Mouse (Mus musculus) telencephalon, adult 2 months (tissue): ENCODE data around the gene Tmem116.
"Not testable (repeated sequence)": the region's sequence is repeated elsewhere in the genome, so short reads cannot be mapped to it uniquely, and the experiment has no call there.

Source experiments
- DNase-seq: peaks from one replicate; pipeline ENCODE4 v3.0.0-alpha.2; 2011; ENCODE audit warnings: low read depth, low spot score

The Tmem116 gene

DNA sequence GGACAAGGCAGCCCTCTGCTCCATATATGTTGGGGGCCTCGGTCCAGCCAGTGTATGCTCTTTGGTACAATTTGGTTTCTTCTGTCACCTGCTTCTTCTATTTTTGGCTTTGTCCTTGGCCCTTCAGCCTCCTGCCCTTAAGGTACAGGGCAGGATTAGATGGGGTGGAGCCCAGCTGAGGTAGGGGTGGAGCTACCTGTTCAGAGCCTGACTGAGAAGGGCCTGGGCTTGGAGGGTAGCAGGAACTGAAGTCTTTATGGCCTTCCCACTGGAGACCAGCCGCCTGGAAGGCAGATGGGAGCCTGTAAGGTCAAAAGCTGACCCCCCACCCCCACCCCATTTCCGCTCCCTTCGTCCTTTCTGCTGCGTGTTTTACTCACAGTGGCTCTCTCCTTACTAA, 11.3 kb downstream of the Tmem116 start:
- DNase-seq: no peak

DNA sequence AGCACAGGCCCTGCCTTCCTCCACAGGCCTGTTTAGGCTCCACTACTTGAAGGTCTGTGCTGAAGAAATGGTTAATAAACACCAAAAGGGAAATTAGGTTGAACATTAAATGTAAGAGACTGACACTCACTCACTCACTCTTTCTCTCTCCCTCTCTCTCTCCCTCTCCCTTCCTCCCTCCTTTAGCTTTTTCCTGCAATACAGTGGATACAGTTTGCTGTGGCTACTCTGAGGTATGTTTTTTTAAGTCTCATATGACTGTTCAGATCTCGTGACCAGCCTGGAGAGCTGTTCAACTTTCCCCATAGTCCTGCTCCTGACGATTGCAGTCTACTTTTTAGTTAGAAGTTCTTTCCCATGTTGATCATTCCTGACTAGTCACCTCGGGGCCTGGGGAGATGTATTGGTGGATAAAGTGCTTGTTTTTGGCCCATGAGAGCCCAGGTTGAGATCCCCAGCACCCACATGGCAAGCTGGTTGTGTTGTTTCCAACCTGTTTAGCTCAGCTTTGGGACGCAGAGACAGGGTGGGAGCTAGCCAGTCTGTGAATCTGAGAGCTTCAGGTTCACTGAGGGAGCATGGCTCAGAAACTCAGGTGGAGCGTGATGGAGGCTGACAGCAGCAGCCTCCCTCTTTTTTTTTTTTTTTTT, 12.0 kb downstream of the Tmem116 start:
- no peak for DNase-seq

DNA sequence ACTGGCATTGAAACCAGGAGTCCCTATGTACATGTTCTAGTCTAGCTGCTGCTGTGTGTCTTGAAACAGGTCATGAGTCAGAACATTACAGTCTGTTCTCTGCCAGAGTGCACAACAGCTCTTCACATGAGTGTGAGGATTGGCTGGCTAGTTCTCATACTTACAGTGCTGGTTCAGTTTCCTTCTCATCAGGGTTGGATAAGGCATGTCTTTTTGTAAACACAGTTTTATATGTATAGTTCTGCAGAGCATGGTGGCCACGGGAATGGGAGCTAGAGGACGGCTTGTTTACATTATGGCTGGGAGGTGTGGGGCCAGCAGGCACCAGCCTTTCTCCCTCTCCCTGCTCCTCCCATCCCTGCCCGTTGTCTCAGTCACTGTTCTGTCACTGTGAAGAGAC, 17.9 kb downstream of the Tmem116 start:
- DNase-seq: no peak

DNA sequence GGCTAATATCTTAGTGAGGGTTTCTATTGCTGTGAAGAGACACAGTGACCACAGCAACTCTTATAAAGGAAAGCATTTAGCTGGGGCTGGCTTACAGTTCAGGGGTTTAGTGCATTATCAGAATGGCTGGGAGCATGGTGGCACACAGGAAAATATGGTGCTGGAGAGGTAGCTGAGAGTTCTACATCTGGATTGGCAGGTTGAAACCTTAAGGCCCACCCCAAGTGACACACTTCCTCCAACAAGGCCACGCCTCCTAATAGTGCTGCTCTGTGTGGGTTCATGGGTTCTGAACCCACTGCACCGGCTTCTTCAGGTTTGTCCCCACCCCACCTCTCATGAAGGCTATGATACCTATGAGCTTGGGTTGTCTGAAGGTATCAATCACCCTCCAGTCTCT, 20.7 kb downstream of the Tmem116 start:
- no peak for DNase-seq

DNA sequence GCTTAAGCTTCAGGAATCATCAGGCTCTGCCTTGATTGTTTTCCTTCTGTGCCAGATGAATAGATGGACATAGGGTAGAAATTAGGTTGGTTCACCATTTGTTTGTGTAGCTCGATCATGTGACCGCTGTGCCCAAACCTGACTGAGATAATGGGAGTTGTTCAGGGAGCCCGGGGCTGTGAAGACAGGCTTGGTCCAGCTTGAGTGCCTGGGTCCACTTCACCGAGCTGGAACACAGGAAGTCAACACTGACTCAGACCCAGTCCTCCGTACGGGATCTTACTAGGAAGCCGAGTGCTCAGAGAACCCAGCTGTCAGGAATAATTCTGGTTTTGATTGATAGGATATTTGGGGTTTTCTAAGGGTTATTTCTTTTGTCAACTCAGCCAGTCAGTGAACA, 22.9 kb downstream of the Tmem116 start:
- DNase-seq: no peak

DNA sequence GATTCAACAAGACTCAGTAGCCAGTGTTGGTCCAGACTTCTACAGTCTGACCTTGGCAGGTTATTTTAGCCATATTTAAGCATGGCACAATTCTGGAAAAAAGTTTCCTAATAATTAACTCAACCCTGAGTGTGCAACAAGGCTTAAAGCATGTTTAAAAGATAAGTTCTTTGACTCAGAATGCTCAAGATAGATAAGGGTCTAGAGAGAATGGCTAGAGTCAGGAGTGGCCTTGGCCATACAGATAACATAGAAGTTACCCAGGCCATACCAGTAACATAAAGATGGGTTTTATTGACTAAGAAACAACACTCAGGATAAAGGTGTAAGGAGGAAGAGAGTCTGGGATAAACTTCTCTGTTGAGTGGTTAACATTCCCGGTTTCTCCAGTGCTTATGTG, 24.3 kb downstream of the Tmem116 start:
- DNase-seq: no peak

DNA sequence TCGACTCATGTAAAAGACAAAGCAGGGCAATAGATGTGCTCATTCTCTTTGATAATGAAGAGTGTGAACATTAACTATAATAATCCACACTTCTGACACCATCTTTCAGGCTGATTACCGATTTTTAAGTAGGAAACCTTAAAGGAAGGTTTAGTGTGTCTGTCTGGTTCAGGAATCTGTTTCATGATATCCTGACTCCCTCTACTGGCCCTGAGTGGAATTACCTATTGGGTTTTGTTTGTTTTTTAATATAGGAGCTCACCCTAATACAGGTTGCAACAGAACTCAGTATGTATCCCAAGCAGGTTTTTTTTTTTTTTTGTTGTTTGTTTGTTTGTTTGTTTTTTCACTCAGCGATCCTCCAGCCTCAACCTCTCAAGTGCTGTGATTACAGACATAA, 26.0 kb downstream of the Tmem116 start:
- DNase-seq: peak; percentile 50

DNA sequence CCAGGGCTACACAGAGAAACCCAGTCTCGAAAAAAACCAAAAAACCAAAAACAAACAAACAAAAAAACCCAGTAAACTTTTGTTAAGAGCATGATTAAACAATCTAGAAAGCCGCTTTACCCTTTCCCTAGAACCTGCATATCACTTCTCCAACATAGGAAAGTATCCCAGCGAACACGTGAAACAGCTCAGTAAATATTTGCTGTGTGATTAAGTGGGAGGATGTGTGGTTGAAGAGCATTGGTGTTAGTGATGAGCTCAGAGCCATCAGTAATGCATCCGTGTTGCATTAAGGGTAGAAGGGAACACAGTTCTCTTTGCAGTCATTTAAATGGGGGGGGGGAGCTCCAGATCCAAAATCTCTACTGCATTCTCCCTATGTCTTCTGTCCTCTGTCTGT, 33.1 kb downstream of the Tmem116 start:
- no peak for DNase-seq

DNA sequence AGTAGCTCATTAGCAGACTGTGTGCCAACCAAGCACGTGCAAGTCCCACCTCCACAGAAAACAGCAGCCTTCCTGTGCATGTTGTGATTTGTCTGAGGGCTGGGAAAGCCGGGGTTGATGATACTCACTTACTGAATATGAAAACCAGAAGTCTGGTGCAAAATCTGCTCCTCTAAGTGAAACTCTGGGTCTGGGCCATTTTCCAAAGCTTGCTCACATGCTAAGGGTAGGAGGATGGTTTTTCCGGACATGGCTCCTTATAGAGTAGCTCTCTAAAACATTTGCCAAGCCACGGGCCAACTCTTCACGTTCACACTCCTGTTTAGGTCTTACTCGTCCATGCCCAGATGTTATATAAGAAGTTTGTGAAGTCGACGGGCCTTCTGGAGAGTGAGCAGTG, 41.6 kb downstream of the Tmem116 start:
- DNase-seq: peak; percentile 83

DNA sequence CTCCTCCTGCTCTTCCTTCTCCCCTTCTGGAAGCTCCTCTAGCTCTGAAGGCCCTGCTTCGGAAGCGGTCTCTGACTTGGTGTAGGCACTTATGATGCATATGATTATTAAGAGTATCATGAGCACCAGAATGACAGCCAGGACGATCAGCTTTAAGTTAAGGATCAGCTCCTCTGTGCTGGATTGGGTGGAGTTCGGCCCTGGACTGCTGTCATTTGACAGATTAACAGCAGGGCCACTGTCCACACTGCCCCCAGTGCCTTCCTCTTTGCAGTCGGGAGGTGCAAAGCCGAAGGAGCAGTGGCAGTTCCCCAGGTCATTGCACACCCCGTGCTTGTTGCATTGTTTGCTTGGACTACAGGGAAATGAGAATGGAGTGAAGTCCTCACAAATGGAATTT, 49.0 kb downstream of the Tmem116 start:
- no peak for DNase-seq

DNA sequence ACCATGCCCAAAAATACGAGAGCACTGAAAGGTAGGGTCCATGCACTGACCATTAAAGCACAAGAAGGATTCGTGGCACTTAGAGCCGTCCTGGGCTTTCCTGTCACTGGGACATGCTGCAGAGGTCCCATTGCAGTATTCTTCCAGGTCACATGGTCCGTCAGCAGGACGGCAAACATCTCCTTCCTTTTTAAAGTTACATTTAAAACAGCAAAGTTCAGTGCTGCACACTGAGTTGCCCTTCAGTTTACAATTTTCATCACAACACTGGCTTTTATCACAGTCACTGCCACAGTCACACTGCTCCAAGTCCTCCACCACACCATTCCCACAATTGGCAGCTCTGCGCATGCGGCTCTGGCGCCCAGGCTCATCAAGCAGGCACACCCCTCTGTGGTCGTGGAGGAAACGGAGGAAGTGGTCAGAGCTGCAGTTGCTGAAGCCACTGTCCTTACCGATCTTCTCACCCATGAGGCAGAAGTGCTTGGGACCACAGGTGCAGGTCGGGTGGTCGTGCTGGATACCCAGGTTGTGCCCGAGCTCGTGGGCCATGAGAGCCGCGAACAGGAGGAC, 49.8 kb downstream of the Tmem116 start:
- DNase-seq: not testable (repeated sequence)

DNA sequence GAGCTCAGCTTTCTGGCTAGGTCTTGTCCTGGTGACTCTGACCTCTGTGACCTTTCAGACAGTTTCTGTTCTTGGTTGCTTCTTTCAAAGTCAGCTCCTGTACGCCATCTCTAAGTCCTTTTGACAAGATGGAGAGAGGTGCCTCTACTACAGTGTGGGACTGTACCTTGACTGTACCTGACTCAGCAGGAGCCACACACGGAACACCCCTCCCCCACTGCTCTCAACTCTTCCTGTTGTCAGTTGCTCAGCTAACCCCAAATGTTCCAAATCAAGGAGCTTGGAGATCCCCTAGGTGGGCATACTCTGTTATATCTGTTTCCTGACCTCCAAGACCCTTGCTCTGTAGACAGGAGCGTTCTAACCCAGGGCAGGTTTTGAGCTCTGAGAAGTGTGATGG, 51.5 kb downstream of the Tmem116 start, which contains the start of gene Adam1b:
Adam1b (minus strand) TSS at position 205 of the 400 bp plus-strand sequence.
- DNase-seq: no peak

DNA sequence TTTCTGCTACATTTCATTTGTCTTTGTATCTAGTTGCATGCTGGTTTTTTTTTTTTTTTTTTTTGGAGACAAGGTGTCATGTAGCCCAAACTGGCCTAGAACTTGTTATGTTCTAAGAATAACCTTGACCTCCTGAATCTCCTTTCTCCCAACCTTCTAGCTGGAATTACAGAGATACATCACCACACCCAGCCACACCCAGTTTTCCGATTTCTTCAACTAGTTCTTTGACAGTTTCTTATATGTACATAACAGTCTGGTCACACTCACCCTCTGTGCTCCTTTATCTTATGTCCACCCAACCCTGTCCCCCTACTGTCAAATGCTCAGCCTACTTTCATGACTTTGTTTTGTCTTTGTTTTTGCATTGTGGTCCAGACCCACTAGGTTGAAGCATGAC, 55.2 kb downstream of the Tmem116 start:
- no peak for DNase-seq

DNA sequence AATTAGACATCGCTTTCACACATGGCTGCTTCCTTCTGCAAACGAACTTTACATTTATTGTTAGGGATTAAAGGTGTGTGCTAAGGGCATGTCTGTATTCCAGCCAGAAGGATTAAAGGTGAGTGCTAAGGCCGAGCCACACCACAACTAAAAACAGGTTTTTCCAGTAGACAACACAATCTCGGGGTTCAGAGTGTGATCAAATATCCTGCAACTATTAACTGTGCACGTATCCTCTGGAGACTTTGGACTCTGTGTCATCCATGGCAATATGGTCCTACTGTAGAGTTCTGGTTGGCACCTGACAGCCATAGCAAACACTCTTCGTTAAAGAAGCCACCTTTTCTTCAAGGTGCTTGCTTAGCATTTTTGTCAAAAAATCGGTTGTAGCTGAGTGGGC, 58.3 kb downstream of the Tmem116 start:
- no peak for DNase-seq

DNA sequence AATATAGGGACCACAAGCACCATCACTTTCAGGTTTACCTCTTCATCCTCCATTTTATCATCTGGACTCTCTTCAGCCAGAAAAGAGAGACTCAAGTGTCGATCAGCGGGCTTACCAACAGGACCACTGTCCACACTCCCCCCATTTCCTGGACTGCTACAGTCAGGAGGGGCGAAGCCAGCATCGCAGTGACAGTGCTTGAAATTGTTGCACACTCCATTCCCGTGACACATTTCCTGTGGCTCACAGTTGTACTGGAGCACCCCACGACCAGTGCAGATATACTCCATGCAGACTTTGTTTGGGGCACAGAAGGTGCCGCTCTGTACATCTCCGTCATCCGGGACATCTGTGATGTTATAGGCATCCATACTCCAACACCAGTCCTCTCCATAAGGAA, 67.3 kb downstream of the Tmem116 start:
- DNase-seq: no peak

DNA sequence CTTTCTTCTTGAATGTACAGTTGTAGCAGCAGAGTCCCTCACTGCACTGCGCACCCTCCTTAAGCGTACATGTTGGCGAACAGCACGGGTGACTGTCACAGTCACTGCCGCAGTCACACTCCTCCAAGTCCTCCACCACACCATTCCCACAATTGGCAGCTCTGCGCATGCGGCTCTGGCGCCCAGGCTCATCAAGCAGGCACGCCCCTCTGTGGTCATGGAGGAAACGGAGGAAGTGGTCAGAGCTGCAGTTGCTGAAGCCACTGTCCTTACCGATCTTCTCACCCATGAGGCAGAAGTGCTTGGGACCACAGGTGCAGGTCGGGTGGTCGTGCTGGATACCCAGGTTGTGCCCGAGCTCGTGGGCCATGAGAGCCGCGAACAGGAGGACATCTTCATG, 68.1 kb downstream of the Tmem116 start:
- not testable (repeated sequence) for DNase-seq

DNA sequence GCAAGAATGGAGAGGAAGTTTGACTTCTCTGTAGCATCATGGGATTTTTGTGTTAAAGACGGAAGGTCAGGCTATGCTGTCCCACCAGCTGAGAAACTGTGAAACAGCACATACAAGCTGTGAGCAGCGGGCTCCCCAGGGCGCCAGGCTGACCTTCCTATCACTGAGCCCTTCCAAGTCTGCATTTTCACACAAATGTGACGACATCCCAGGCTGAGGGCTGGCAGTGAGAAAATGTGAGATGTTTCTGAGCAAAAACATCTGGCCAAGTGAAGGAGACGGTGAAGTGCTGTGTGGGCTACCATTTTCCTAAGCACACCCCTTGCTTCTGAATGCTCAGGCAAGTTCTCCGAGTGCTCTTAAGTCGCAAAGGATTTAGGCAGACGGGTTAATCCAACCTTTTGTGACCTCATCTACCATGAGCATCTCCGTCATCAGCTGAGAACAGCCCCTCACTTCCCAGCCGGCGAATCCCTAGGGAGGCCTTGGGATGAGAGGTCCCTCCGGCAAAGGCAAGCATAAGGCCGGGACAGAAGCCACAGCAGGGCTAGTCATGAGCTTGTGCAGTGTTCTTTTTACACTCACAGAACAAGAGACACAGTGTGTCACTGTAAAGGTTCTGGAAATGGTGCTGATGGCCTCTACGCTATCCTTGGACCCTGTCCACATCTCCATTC, 74.2 kb downstream of the Tmem116 start:
- no peak for DNase-seq

DNA sequence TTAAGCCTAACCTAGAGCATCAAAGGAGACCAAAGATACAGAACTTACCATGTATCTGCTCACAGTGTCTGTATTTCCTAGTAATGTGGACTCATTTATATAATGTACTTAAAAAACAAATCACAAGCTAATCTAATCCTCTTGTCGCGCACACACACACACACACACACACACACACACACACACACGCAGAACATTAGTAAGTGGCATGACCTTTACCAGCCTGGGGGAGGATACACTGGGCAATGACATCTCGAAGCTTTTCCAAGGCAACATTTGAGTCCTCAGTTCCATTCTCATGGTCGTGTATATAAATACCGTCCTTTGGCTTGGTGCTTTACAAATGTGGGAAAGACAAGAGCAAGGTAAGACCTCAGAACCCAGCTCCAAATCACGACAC, 74.8 kb downstream of the Tmem116 start:
- DNase-seq: no peak

DNA sequence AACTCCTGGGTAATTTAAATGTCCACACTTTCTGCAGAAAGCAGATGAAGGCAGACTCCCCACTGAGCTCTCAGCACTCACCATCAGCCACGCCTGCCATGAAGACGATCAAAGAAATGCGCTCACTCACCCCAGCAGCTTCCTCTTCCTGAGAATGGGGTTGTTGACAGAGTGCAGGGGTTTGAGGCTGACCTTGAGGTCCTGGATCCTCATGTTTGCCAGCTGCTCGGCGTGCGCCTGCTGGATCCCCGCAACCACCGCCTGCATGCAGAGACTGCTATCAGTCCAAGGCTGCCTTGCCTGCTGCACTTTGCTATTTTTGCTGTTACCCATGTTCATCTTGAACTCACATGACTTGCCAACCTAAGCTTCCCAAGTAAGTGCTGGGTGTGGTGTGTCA, 75.3 kb downstream of the Tmem116 start:
- DNase-seq: no peak

DNA sequence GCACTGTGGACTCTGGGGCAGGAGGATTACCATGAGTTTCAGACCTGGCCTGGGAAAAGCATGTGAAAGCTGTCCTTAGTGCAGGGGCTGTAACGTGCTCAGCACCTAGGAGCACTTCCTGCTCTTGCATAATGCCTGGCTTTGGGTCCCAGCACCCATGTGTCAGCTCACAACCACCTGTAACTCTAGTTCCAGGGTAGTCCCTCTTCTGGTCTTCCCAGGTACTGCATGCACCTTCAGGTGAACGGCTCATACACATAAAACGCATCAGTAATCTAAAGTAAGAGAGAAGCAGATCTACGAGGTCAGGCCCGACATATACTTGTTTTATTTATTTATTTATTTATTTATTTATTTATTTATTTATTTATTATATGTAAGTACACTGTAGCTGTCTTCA, 82.8 kb downstream of the Tmem116 start:
- DNase-seq: no peak

DNA sequence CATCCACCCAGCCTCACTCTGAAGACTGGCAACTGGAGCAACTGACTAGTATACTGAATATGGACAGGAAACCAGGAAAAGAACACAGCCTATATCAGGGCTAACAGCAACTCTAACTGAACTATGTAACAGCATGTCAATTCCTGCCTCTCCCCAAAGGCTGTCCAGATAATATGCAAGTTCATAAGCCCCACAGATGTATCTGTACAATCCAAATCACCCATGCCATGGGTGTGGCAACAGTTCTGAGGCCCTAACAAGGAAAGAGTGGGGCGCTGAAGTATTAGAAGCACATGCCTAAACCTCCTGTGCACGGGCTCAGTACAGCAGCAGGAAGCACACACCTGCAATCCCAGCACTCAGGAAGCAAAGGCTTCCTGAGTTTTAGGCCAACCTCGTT, 83.4 kb downstream of the Tmem116 start:
- no peak for DNase-seq

DNA sequence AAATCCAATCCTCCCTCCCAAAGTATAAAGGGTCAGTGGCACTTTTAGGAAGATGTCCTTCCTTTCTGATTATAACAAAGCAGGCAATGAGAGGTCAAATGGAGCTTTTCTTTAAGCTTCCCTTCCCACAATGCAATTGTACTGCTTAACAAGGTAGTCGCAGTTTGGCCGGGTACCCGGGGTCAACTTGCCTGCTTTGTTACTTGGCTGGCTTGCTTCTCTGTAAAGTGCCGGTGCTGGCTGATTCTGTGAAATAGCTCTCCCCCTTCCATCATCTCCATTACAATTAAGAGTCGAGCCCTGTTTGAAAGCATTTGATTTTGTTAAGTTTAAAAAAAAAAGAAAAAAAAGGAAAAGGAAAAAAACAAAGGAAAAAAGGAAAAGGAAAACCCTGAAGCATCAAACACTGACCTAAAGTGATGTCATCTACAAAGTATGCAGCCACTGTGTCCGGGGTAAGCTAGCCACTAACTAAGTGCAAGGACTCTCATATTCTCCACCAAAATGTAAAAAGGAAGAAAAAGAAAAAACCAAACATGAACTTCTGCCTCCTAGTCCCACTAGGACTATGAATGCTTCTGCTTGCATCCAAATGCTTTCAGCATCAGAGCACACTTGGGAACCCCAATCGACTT, 85.3 kb downstream of the Tmem116 start:
- DNase-seq: no peak

DNA sequence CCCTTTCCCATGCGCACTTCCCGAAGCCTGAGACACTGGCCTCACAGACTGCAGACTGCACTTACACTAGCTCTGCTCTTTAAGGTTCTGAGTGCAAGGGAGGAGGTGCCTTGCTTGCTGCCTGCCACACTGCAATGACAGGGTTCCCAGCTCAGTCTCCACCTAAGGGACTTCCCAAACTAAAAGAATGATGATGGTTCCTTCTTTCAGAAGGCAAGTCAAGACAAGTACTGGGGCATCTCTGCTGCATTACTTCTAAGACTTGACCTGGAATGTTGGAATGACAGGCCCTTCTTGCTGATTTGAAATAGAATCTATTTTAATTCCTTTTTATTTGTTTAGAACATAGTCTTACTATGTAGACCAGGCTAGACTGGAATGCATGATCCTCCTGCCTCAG, 85.9 kb downstream of the Tmem116 start:
- DNase-seq: no peak
